Mouse (Mus musculus) neural tube, embryonic 13.5 days (tissue): ENCODE results near the gene Fam210b. TPM values are rescaled to one million over a fixed set of nuclear protein-coding genes. Genes with fewer than 3 reads are reported as not detected.
A peak's percentile ranks its signal among the peaks of the same experiment; 100 is the strongest.

Experiments
- ATAC-seq: fragments of 200-750 bp; cut with Nextera tagmentation; 2 replicates; pipeline ENCODE4 v1.8.0; 2017; ENCODE audit warnings: low read depth, mild to moderate bottlenecking, moderate TSS enrichment, moderate library complexity
- H3K27ac ChIP-seq: fragments of 300-500 bp; sonication (generic); replicated peaks from 2 replicates; pipeline ENCODE4 v1.5.1; 2015; ENCODE audit warnings: moderate library complexity, mild to moderate bottlenecking, inconsistent platforms
- H3K27me3 ChIP-seq: fragments of 300-500 bp; sonication (generic); 2 replicates; pipeline ENCODE4 v1.6.1; 2015; ENCODE audit warnings: mild to moderate bottlenecking, inconsistent platforms
- H3K36me3 ChIP-seq: fragments of 300-500 bp; sonication (generic); 2 replicates; pipeline ENCODE4 v1.6.1; 2015; ENCODE audit warnings: mild to moderate bottlenecking, inconsistent platforms
- H3K4me1 ChIP-seq: fragments of 300-500 bp; sonication (generic); replicated peaks from 2 replicates; pipeline ENCODE4 v1.6.1; 2015; ENCODE audit warnings: inconsistent platforms
- H3K4me2 ChIP-seq: fragments of 300-500 bp; sonication (generic); 2 replicates; pipeline ENCODE4 v1.6.1; 2015; ENCODE audit warnings: inconsistent platforms, mild to moderate bottlenecking, moderate library complexity
- H3K4me3 ChIP-seq: fragments of 300-500 bp; sonication (generic); 2 replicates; pipeline ENCODE4 v1.5.1; 2015; ENCODE audit warnings: mild to moderate bottlenecking, inconsistent platforms
- H3K9ac ChIP-seq: fragments of 300-500 bp; sonication (generic); 2 replicates; pipeline ENCODE4 v1.6.1; 2015; ENCODE audit warnings: moderate library complexity, mild to moderate bottlenecking, inconsistent platforms
- H3K9me3 ChIP-seq: fragments of 300-500 bp; sonication (generic); 2 replicates; pipeline ENCODE4 v1.6.1; 2016; ENCODE audit warnings: inconsistent platforms
- WGBS: fragments of 180-500 bp; shearing (Covaris S2); methylation state at CpG from one replicate; pipeline ENCODE4 v1.1.7; 2015; 5-methylcytosine and 5-hydroxymethylcytosine counted together
- polyA plus RNA-seq: library from polyadenylated mRNA; unstranded; fragments of >200 nt; fragmentation: Nextera tagmentation; extraction: Ambion mirVana; gene quantifications from 2 replicates; pipeline ENCODE4 v1.2.1, GENCODE M21; 2015

The Fam210b gene
- polyA plus RNA-seq, 1 experiment from 2014 or later, result 29.9 TPM

DNA sequence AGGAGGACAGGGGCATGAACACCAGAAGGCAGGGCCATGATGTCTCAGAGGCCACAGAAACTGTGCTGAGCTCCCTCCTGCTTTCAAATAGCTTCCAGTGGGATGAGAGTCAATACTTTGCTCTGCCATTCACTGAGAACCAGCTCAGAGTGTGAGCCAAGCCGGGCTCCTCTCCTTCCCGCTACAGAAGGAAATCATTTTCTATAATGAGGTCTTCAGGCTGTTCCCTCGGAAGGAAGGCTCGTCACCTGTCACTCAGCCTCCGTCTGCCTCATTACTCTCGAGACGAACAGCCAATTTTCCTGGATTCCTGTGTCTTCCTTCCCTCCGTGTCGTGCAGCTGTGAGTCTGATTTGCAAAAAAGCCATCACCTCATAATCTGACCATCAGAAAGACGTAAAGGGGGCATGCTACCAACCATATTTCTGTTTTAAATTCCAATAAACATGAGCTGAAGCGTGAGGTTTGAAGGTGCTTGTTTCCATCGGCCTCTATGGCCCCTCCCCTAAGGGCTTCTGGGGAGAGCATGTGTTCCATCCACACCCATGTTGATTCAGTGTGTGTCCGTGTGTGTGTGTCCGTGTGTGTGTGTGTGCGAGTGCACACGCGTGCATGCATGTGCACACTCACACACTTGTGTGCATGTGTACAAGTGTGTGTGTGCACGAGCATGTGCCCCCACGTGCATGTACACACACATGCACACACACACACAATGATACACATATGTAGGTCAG lies 7.0 kb upstream of the Fam210b start:
- 79% methylated on average over 19 of the region's 19 CpGs for WGBS
- H3K4me2 ChIP-seq, result no peak overlapping the region
- H3K4me1 ChIP-seq, result peaks cover 13% of the 10 kb centered on the region; the same call in 1 of the 2 replicates
- ATAC-seq, result no peak
- no peaks in the 10 kb centered on the region for H3K27me3 ChIP-seq
- no peak overlapping the region for H3K4me3 ChIP-seq
- H3K36me3 ChIP-seq, result no peaks in the 10 kb centered on the region
- no peak overlapping the region for H3K27ac ChIP-seq
- H3K9ac ChIP-seq, result no peak overlapping the region
- H3K9me3 ChIP-seq, result no peaks in the 10 kb centered on the region

DNA sequence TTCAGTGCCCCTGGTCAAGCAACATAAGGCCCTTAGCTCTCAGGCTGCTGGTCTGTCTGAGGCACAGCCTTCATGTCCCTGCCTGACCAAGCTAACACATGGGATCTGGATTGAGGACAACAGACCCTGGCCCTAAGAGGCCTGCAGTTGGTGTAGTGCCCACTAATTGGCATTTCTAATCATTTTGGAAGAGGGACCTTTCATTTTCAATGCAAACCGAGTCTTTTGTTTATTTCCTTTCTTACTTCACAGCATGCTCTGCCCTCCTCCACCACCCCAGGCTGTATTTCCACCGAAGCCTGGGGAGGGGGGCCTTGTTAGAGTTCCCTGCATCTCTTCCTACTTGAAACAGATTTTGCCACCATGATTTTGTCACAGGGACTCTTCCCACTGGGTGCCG lies 4.4 kb upstream of the Fam210b start:
- no peak for ATAC-seq
- 27% methylated on average over 3 of the region's 3 CpGs for WGBS
- H3K9me3 ChIP-seq, result no peaks in the 10 kb centered on the region
- H3K27ac ChIP-seq, result no peak overlapping the region
- H3K36me3 ChIP-seq, result no peaks in the 10 kb centered on the region
- H3K4me3 ChIP-seq, result no peak overlapping the region
- peaks cover 24% of the 10 kb centered on the region for H3K4me1 ChIP-seq
- H3K9ac ChIP-seq, result no peak overlapping the region
- no peak overlapping the region for H3K4me2 ChIP-seq
- H3K27me3 ChIP-seq, result no peaks in the 10 kb centered on the region

DNA sequence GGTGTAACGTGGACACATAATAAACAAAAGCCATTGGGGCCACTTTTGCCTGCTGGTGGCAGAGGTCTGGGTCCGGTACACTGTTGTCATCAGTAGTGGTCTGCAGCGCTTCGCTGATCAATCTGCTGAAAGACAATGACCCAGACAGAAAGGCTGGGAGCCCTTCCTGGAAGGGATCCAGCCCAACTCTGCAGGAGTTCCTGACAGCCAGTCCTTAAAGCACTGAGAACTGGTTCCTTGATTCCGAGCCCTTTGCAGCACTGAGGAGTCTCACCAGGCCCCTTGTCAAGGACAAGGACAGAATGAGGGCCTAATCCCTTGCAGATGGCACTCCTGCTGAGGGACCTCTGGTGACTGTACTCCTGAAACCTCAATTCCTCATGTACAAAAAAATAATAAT lies 3.8 kb upstream of the Fam210b start:
- no peaks in the 10 kb centered on the region for H3K27me3 ChIP-seq
- no peak overlapping the region for H3K4me3 ChIP-seq
- H3K27ac ChIP-seq, result no peak overlapping the region
- H3K4me1 ChIP-seq, result peaks cover 31% of the 10 kb centered on the region
- no peak overlapping the region for H3K9ac ChIP-seq
- no peaks in the 10 kb centered on the region for H3K36me3 ChIP-seq
- H3K4me2 ChIP-seq, result no peak overlapping the region
- H3K9me3 ChIP-seq, result no peaks in the 10 kb centered on the region
- 32% methylated on average over 5 of the region's 5 CpGs for WGBS
- no peak for ATAC-seq

DNA sequence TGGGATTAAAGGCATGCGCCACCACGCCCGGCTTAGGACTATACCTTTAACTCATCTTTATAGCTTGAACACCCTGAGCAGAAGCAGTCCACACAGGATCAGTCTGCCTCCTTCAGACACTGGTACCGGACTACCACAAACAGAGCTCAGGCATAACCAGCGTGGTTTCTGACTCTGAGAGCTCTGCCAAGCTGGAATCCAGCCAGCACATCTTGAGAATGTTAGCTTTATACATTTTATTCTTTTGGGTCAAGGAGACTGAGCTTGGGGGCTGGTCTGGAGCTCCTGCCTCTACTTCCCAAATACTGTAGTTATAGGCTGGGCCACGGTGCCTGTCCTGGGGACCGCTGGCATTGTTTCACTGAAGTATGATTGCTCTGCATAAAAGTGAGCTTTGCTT lies 1.6 kb upstream of the Fam210b start:
- H3K4me2 ChIP-seq, result no peak overlapping the region
- H3K9me3 ChIP-seq, result no peaks in the 10 kb centered on the region
- no peak overlapping the region for H3K4me3 ChIP-seq
- H3K9ac ChIP-seq, result no peak overlapping the region
- H3K27me3 ChIP-seq, result no peaks in the 10 kb centered on the region
- 88% methylated on average over 7 of the region's 7 CpGs for WGBS
- no peak for ATAC-seq
- H3K27ac ChIP-seq, result no peak overlapping the region
- H3K36me3 ChIP-seq, result no peaks in the 10 kb centered on the region
- H3K4me1 ChIP-seq, result peaks cover 51% of the 10 kb centered on the region

DNA sequence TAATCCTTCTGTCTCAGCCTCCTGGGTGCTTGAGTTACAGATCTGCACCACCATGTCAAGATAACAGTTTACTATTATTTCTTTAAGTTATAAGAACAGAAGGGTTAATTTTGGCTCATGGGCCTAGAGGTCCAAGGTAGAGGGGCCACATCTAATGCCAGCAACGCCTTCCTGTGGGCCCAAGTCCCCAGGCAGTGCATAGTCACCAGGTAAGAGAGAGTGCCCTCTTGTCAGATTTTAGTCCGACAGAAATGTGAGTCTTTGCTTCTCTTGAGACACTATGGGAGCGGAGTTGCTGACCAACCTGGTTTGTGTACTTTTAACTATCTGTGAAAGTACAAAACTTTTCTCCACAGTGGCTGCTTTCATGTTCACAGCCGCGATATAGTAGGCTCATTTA lies 696 bp upstream of the Fam210b start:
- no peak overlapping the region for H3K9ac ChIP-seq
- no peaks in the 10 kb centered on the region for H3K27me3 ChIP-seq
- H3K9me3 ChIP-seq, result no peaks in the 10 kb centered on the region
- whole genome bisulfite sequencing, result 42% methylated on average over 5 of the region's 5 CpGs
- peak overlapping the region; percentile 98 for H3K4me2 ChIP-seq
- ATAC-seq, result no peak
- peak overlapping the region; percentile 75 for H3K4me3 ChIP-seq
- H3K36me3 ChIP-seq, result no peaks in the 10 kb centered on the region
- H3K27ac ChIP-seq, result peak overlapping the region; percentile 65
- H3K4me1 ChIP-seq, result peaks cover 59% of the 10 kb centered on the region

DNA sequence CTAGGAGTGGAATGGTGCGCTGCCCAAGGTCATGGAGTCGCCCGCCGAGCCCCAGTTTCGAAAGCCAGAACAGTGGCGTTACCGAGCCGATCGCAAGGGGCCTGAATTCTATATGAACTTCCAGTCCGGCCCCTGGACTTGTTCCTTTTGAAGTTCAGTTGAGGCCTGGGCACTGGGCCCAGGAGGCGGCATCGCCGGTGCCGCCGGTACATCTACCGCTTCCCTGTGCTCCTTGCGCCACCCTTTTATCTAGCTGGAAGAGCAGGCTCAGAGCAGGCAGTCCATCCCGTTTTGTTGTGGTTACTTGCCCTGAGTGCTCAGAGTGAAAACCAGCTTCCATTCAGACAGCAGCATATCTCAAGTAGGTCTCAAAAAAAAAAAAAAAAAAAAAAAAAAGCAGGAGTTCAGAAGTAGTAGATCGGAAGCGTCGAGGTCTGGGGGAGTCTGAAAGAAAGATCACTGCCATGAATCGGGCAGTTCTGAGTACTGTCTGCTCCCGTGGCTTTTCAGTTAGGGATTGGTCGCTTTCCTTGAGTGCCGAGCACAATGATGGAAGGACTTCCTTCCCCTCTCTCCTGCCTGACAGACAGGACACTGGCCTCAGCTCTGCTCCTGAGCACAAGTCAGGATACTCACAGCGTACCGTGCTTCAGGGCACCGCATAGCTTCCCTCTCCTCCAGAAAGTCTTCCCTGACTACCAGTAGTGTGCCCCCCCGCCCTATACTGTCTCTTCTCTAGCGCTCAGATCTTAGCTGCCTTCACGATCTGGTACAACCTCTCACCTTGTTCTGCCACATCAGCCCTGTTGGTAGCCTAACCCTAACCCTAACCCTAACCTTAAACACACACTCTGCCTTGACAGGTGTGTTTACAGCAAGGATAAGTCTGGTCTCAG lies 917 bp downstream of the Fam210b start:
- 11% methylated on average over 31 of the region's 31 CpGs for WGBS
- Histone ChIP-seq H3K4me3 (peak overlapping the region; percentile 75), H3K9ac (peak overlapping the region; percentile 80), H3K4me2 (peak overlapping the region; percentile 98), H3K4me1 (peaks cover 52% of the 10 kb centered on the region), H3K27me3 (no peaks in the 10 kb centered on the region), H3K36me3 (no peaks in the 10 kb centered on the region), H3K9me3 (no peaks in the 10 kb centered on the region), H3K27ac (peak overlapping the region; percentile 67)
- peak; percentile 17 for ATAC-seq

DNA sequence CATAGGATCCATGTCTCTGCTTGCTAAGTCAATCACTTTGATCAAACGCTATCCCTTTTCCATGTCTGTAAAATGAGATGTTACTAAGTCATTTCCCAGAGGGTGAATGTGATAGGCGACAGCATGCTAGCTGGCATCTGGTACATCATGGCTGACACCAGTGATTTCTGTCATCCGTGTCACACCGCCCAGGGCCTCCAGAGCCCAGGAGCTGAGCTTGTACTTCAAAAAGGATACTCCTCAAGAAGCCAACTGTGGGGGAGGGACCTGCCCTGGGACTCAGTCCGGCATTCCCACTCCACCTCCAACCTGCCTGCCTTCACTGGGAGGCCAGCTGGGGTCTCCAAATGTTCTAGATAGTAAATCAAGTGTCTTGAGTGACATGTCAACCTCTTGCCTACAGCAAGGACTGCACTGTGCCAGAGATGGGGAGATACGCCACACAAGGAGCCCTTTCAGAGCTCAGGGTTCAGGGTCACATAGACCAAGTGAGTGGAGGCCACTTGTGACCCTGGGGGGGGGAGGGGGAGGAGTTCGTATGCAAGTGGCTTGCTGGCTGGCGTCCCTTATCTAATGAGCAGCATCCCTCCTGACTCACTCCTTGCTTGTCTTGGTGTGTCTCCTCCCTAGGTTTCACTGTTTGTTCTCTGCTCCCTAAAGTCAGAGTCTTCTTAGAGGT lies 1.7 kb downstream of the Fam210b start:
- Histone ChIP-seq H3K27ac (0 out of 2 replicates have a peak overlapping the region, but pooled peaks have one; percentile 1), H3K4me2 (peak overlapping the region; percentile 98), H3K4me3 (peak overlapping the region; percentile 75), H3K9ac (peak overlapping the region; percentile 80), H3K27me3 (no peaks in the 10 kb centered on the region), H3K4me1 (peaks cover 46% of the 10 kb centered on the region), H3K36me3 (no peaks in the 10 kb centered on the region), H3K9me3 (no peaks in the 10 kb centered on the region)
- WGBS, result 49% methylated on average over 8 of the region's 8 CpGs
- ATAC-seq, result no peak

DNA sequence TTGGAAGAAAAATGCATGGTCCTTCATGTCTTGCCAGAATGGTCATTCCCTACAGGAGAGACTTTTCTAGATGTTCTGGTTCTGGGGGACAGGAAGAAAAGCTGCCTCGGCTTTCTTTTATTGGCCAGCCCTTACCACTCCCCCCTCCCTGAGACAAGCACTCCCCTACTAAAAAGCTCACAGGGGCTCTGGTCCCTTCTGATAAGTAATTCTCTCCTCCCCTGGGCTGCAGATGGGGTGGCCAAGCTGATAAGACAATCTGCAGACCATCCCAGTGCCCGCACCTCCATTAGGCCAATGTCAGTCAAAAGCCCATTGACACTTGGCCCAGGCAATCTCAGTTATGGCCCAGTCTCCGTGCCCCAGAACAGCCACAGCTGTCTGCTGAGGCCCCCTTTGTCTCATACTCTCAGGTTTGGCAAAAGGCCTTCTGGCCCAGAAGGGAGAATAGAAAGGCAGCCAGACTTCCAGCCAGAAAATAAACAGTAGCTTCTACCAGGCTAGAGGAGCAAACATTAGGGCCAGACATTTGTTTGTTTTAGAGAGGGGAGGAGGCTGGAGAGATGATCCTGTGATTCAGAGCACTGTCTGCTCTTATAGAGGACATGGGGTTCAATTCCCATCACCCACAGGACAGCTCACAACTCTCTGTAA lies 3.1 kb downstream of the Fam210b start:
- H3K4me3 ChIP-seq, result no peak overlapping the region
- H3K27me3 ChIP-seq, result no peaks in the 10 kb centered on the region
- no peaks in the 10 kb centered on the region for H3K9me3 ChIP-seq
- 49% methylated on average over 3 of the region's 3 CpGs for WGBS
- H3K27ac ChIP-seq, result peak overlapping the region; percentile 57
- H3K4me1 ChIP-seq, result peaks cover 57% of the 10 kb centered on the region
- ATAC-seq, result no peak
- 0 out of 2 replicates have a peak overlapping the region, but pooled peaks have one; percentile 19 for H3K9ac ChIP-seq
- peak overlapping the region; percentile 98 for H3K4me2 ChIP-seq
- H3K36me3 ChIP-seq, result 0 out of 2 replicates have a peak, but pooled peaks cover 3% of the 10 kb centered on the region

DNA sequence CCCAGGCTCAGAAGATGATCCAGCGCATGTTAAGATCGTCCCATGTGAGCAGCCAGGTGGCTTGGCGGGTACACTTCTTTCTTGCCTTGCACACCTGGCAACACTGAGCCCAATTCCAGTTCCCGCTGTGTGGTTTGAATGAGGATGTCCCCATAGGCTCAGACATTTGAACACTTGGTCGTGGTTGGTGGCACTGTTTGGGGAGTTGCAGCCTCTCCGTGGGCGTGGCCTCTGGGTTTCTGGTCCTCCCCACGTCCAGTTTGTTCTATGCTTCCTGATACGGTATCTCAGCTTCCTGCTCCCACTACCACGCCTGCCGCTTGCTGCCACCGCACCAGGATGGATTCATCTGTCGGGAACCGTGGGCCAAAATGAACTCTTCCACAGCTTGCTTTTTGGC lies 4.4 kb downstream of the Fam210b start:
- Histone ChIP-seq H3K36me3 (0 out of 2 replicates have a peak, but pooled peaks cover 3% of the 10 kb centered on the region), H3K9ac (no peak overlapping the region), H3K4me1 (peaks cover 65% of the 10 kb centered on the region), H3K9me3 (no peaks in the 10 kb centered on the region), H3K4me2 (no peak overlapping the region), H3K27me3 (no peaks in the 10 kb centered on the region), H3K4me3 (no peak overlapping the region), H3K27ac (no peak overlapping the region)
- ATAC-seq, result no peak
- 79% methylated on average over 14 of the region's 14 CpGs for WGBS

DNA sequence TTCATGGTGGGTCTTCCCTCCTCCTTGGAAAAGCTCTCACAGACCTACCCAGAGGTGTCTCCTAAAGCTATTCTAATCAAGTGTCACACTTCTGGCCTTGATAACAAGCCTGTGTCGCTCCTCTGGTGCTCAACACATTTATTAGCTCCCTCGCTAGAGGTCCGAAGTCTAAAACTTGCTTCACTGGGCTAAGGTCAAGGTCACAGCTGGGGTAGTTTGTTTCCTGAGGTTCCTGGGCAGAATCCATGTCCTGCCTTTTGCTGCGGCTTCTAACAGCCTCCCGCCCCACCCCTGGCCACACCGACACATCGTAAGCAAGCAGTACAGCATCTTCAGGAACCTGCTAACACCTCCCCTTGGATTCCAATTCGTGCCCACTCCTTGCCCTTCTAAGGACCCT lies 5.4 kb downstream of the Fam210b start:
- ATAC-seq, result no peak
- no peak overlapping the region for H3K9ac ChIP-seq
- H3K27ac ChIP-seq, result no peak overlapping the region
- H3K27me3 ChIP-seq, result no peaks in the 10 kb centered on the region
- 81% methylated on average over 8 of the region's 8 CpGs for WGBS
- no peak overlapping the region for H3K4me3 ChIP-seq
- no peak overlapping the region for H3K4me2 ChIP-seq
- H3K4me1 ChIP-seq, result peaks cover 69% of the 10 kb centered on the region
- 0 out of 2 replicates have a peak, but pooled peaks cover 7% of the 10 kb centered on the region for H3K36me3 ChIP-seq
- H3K9me3 ChIP-seq, result no peaks in the 10 kb centered on the region

DNA sequence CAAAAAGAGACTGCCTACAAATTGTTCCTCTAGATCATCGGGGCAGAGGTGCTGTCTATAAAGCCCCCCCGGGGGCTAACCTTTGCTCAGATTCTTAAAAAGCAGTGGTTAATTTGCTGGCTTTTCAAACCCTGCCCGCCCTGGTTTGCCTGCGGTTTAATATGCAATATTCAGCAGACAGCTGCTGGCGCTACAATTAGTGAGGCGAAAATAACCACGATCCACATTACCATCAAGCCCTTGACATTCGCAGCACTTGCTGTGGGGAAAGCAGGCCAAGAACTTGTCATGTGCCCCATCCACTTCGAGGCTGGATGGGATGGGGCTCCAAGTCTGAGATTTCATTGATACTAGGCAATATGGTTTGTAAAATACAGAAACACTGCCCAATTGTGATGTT lies 7.9 kb downstream of the Fam210b start:
- Histone ChIP-seq H3K27me3 (no peaks in the 10 kb centered on the region), H3K27ac (peak overlapping the region; percentile 19; the same call in 1 of the 2 replicates), H3K4me3 (no peak overlapping the region), H3K9ac (no peak overlapping the region), H3K36me3 (peaks cover 30% of the 10 kb centered on the region), H3K9me3 (no peaks in the 10 kb centered on the region), H3K4me2 (no peak overlapping the region), H3K4me1 (peaks cover 53% of the 10 kb centered on the region)
- 51% methylated on average over 9 of the region's 9 CpGs for WGBS
- no peak for ATAC-seq
